Mouse (Mus musculus): Measurements from ENCODE around the gene Stox2. TPM values are rescaled to one million over a fixed set of nuclear protein-coding genes. Genes with fewer than 3 reads are reported as not detected.

Gene Stox2
- polyA plus RNA-seq (2012; rRNA removed), result 0.11 and 0.16 TPM in 2 replicates
- 0.06 and 0.24 TPM in 2 replicates for polyA plus RNA-seq (2014; fragmentation: Nextera tagmentation; extraction: Ambion mirVana)

DNA sequence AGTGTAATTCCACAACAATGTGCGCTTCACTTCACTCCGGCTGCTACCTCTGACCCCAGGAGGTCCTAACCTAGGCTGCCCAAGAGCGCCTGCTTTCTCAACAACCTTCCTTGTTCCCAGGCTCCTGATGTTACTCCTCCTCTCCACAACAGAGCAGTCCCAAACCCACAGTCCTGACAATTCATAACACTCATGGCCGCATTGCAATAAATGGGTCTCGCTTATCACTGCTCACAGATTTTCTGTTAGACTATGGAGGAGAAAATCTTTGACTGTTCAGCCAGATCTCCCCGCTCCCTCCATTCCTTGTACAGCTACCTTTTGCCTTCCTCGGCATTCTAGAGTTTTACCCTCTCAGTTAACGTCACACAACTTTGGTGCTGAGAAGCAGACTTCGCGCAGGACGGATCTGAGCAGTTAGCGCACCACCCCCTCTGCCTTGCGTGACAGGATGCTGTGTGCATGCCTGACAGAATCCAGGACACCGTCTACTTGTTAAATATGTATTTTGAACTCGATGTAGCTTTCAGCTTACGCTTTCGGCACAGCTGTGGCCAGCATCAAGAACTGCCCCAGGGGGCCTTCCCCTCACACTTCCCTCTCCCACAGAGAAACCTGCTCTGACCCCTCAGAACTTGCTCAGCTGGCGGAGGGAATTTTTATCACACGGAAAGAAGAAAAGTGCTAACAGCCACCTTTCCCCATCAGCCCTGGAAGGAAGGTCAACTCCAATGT, at the start of gene Stox2:
TSS of gene Stox2 (minus strand) at position 51 of the 735 bp plus-strand sequence.
- no peak within 1 kb of the TSS for H3K9ac ChIP-seq (replicated peaks)
- DNase-seq (ENCODE audit: low read depth in 3 of 3, low spot score in 3 of 3), result no peak
- no peak within 1 kb of the TSS for H3K4me2 ChIP-seq (ENCODE audit: low read depth)
- H3K27ac ChIP-seq, result no peak within 1 kb of the TSS
- TF ChIP-seq CTCF (IDR thresholded peaks at IDR 0.05; ENCODE audit: low read depth), result no peak
- no peak for TF ChIP-seq EP300 (IDR thresholded peaks at IDR 0.05; ENCODE audit: low read depth)
- H3K36me3 ChIP-seq (replicated peaks; ENCODE audit: control insufficient read depth, insufficient read depth, low read depth), result no peaks in the 10 kb centered on the region
- H3K4me1 ChIP-seq (replicated peaks; ENCODE audit: control insufficient read depth in 2 of 2, insufficient read depth in 2 of 2, low read length in 1 of 2), result no peaks in the 10 kb centered on the region
- H3K4me3 ChIP-seq (ENCODE audit: insufficient read depth in 1 of 2, low read depth in 2 of 2, low read length in 2 of 2), result no peak within 1 kb of the TSS
- no peaks in the 10 kb centered on the region for H3K9me3 ChIP-seq (ENCODE audit: control insufficient read depth, low read length)
- ATAC-seq (ENCODE audit: insufficient read depth), result no peak
- H3K27me3 ChIP-seq (ENCODE audit: control insufficient read depth, insufficient read depth, low read length), result no peaks in the 10 kb centered on the region
- WGBS (ENCODE audit: insufficient replicate concordance), result 78% methylated on average over 19 of the region's 19 CpGs

DNA sequence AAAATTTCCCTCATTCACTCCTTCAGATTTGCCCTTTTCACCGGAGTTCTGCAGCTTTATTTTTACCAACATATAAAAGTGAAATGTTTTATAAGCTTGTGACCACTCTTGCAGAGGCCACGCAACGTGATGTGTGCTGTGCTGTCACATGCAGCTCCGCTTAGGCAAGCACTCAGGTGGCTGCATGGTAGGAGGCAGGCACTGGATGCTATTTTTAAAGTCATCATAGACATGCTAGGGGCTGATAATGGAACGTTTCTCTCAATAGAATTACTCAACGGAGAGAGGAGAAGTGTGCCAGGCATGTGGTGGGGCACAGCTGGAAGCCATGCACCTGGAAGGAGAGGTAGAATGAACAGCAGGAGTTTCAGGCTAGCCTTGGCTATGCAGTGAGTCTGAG, 49.3 kb upstream of the Stox2 start:
- no peaks in the 10 kb centered on the region for H3K27me3 ChIP-seq (ENCODE audit: control insufficient read depth, insufficient read depth, low read length)
- no peak overlapping the region for H3K4me3 ChIP-seq (ENCODE audit: insufficient read depth in 1 of 2, low read depth in 2 of 2, low read length in 2 of 2)
- H3K36me3 ChIP-seq (replicated peaks; ENCODE audit: control insufficient read depth, insufficient read depth, low read depth), result peaks cover 5% of the 10 kb centered on the region
- 71% methylated on average over 6 of the region's 6 CpGs for WGBS (ENCODE audit: insufficient replicate concordance)
- no peaks in the 10 kb centered on the region for H3K4me1 ChIP-seq (replicated peaks; ENCODE audit: control insufficient read depth in 2 of 2, insufficient read depth in 2 of 2, low read length in 1 of 2)
- no peak overlapping the region for H3K9ac ChIP-seq (replicated peaks)
- DNase-seq (ENCODE audit: low read depth in 3 of 3, low spot score in 3 of 3), result no peak
- no peaks in the 10 kb centered on the region for H3K9me3 ChIP-seq (ENCODE audit: control insufficient read depth, low read length)
- no peak for TF ChIP-seq EP300 (IDR thresholded peaks at IDR 0.05; ENCODE audit: low read depth)
- no peak for TF ChIP-seq CTCF (IDR thresholded peaks at IDR 0.05; ENCODE audit: low read depth)
- no peak overlapping the region for H3K4me2 ChIP-seq (ENCODE audit: low read depth)
- no peak for ATAC-seq (ENCODE audit: insufficient read depth)
- H3K27ac ChIP-seq, result no peak overlapping the region

DNA sequence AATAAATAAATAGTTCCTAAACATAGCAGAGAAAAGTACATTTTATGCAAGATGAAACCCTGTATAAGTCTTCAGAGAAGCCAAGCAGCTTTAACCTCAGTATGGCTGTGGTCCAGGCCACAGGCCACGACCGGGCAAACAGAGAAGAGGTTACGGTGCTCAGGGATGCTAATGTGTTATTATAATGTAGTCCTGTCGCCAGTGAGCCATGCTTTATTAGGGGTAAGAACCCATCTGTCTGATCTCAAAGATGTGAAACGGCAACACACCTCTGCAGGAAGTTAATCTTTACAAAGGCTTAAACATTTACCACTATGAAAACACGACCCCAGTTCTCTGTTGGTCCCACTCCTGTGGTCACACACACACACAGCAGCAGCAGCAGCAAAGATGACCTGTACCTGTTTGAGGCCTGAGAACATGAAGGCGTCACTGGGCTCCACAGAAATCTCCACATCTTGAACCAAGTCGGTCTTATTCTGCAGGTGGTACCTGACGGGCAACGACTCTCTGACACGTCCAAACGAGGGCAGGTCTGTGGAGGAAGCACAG, 48.5 kb upstream of the Stox2 start:
- Histone ChIP-seq H3K9ac (replicated peaks) (no peak overlapping the region), H3K4me3 (ENCODE audit: insufficient read depth in 1 of 2, low read depth in 2 of 2, low read length in 2 of 2) (no peak overlapping the region), H3K9me3 (ENCODE audit: control insufficient read depth, low read length) (no peaks in the 10 kb centered on the region), H3K27me3 (ENCODE audit: control insufficient read depth, insufficient read depth, low read length) (no peaks in the 10 kb centered on the region), H3K27ac (no peak overlapping the region), H3K4me1 (replicated peaks; ENCODE audit: control insufficient read depth in 2 of 2, insufficient read depth in 2 of 2, low read length in 1 of 2) (no peaks in the 10 kb centered on the region), H3K36me3 (replicated peaks; ENCODE audit: control insufficient read depth, insufficient read depth, low read depth) (peaks cover 3% of the 10 kb centered on the region), H3K4me2 (ENCODE audit: low read depth) (no peak overlapping the region)
- no peak for TF ChIP-seq CTCF (IDR thresholded peaks at IDR 0.05; ENCODE audit: low read depth)
- no peak for TF ChIP-seq EP300 (IDR thresholded peaks at IDR 0.05; ENCODE audit: low read depth)
- DNase-seq (ENCODE audit: low read depth in 3 of 3, low spot score in 3 of 3) (peak in 1 of 3 experiments; percentile 4), ATAC-seq (ENCODE audit: insufficient read depth) (peak; percentile 55; the same call in 1 of the 2 replicates)
- WGBS (ENCODE audit: insufficient replicate concordance), result 74% methylated on average over 12 of the region's 12 CpGs

DNA sequence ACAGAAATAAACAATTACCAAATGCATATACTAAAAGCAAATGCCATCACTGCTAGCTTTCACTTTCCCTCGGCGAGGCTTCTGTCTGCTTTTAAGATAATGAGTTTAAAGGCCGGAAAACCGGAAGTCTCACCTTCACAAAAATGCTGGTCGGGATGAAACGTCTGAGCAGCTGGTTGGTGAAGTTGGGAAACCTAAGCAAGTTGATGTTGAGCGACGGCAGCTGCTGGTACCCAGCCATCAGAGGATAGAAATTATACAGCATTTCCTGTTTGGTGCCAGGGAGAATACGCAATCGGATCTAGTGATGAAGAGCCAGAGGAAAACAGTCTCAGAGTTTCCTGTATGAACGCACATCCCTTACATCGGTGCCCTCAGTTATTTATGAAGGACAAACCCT, 46.9 kb upstream of the Stox2 start:
- Histone ChIP-seq H3K36me3 (replicated peaks; ENCODE audit: control insufficient read depth, insufficient read depth, low read depth) (peaks cover 3% of the 10 kb centered on the region), H3K27me3 (ENCODE audit: control insufficient read depth, insufficient read depth, low read length) (no peaks in the 10 kb centered on the region), H3K4me1 (replicated peaks; ENCODE audit: control insufficient read depth in 2 of 2, insufficient read depth in 2 of 2, low read length in 1 of 2) (no peaks in the 10 kb centered on the region), H3K4me3 (ENCODE audit: insufficient read depth in 1 of 2, low read depth in 2 of 2, low read length in 2 of 2) (no peak overlapping the region), H3K9ac (replicated peaks) (no peak overlapping the region), H3K27ac (no peak overlapping the region), H3K4me2 (ENCODE audit: low read depth) (no peak overlapping the region), H3K9me3 (ENCODE audit: control insufficient read depth, low read length) (no peaks in the 10 kb centered on the region)
- DNase-seq (ENCODE audit: low read depth in 3 of 3, low spot score in 3 of 3), result no peak
- no peak for ATAC-seq (ENCODE audit: insufficient read depth)
- 79% methylated on average over 12 of the region's 12 CpGs for WGBS (ENCODE audit: insufficient replicate concordance)
- TF ChIP-seq EP300 (IDR thresholded peaks at IDR 0.05; ENCODE audit: low read depth), result no peak
- TF ChIP-seq CTCF (IDR thresholded peaks at IDR 0.05; ENCODE audit: low read depth), result no peak

DNA sequence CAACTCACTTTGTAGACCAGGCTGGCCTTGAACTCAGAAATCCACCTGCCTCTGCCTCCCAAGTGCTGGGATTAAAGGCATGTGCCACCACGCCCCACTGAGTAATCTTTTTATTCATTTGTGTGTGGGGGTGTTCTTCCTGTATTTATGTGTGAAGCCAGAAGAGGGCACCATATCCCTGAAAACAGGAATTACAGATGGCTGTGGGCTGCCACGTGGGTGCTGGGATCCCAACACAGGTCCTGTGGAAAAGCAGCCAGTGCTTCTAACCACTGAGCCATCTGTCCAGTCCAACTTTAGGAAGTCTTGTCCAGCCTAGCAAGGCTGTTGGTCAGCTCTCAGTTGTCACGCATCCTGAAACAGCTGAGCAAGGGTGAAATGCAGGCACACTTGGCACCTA, 41.1 kb upstream of the Stox2 start:
- DNase-seq (ENCODE audit: low read depth in 3 of 3, low spot score in 3 of 3), result no peak
- WGBS (ENCODE audit: insufficient replicate concordance), result 67% methylated on average over 3 of the region's 3 CpGs
- no peak for TF ChIP-seq CTCF (IDR thresholded peaks at IDR 0.05; ENCODE audit: low read depth)
- no peak for TF ChIP-seq EP300 (IDR thresholded peaks at IDR 0.05; ENCODE audit: low read depth)

More for the DNA sequence above, 41.1 kb upstream of the Stox2 start:
- Histone ChIP-seq H3K4me3 (ENCODE audit: insufficient read depth in 1 of 2, low read depth in 2 of 2, low read length in 2 of 2) (no peak overlapping the region), H3K4me2 (ENCODE audit: low read depth) (no peak overlapping the region), H3K9ac (replicated peaks) (no peak overlapping the region), H3K27ac (no peak overlapping the region), H3K27me3 (ENCODE audit: control insufficient read depth, insufficient read depth, low read length) (no peaks in the 10 kb centered on the region), H3K4me1 (replicated peaks; ENCODE audit: control insufficient read depth in 2 of 2, insufficient read depth in 2 of 2, low read length in 1 of 2) (no peaks in the 10 kb centered on the region), H3K9me3 (ENCODE audit: control insufficient read depth, low read length) (no peaks in the 10 kb centered on the region), H3K36me3 (replicated peaks; ENCODE audit: control insufficient read depth, insufficient read depth, low read depth) (no peaks in the 10 kb centered on the region; the same call in none of the 2 replicates)
- ATAC-seq (ENCODE audit: insufficient read depth), result no peak
